In genomic region chr3:136863127-136863526, GRCm38 (mm10) we compare ENCODE assay signal across 17 mouse cellular contexts.
A peak's percentile ranks its signal among the peaks of the same experiment; 100 is the strongest.
DNase-seq lines count a peak whose midpoint lies in the region; ATAC-seq and TF ChIP-seq lines count a peak whose summit lies in the region.
"Had no signal": no experiment of that assay in that cellular context is flagged by ENCODE, and none has a peak within 500 bp of the region (broad histone marks: within the 10 kb centered on the region; RNA-seq: fewer than 3 reads in every experiment).

No protein-coding gene starts in this region.

- dilution Hi-C loops in CH12.LX (cut with MboI; ENCODE audit: extremely low pct_ligation_motif_present, extremely low pct_unique_long_range_greater_than_20kb, low sequenced_read_pairs), result no loop called here

- no peak overlapping the region for H3K9ac ChIP-seq in heart, adult 2 months (ENCODE audit: low read depth, low read length)
- no peak overlapping the region for H3K9ac ChIP-seq in lung, embryonic 15.5 days
- H3K9ac ChIP-seq in CH12.LX (ENCODE audit: insufficient read depth, low read depth), result no peak overlapping the region
- H3K9ac ChIP-seq: hindbrain, embryonic 15.5 days; intestine, embryonic 15.5 days had no signal

- in situ Hi-C loops in CH12.LX (cut with MboI; ENCODE audit: low pct_ligation_motif_present, low pct_unique_long_range_greater_than_20kb, low sequenced_read_pairs), result no loop called here

- H3K4me3 ChIP-seq in heart, adult 2 months, result no peak overlapping the region
- H3K4me3 ChIP-seq in lung, embryonic 15.5 days, result no peak overlapping the region
- no peak overlapping the region for H3K4me3 ChIP-seq in lung, adult 2 months (replicated peaks; ENCODE audit: extremely low read depth, low read depth, low read length)
- no peak overlapping the region for H3K4me3 ChIP-seq in CH12.LX (replicated peaks in 1 of 3; ENCODE audit: low read depth in 2 of 3, low read length in 2 of 3, poor library complexity in 1 of 3)
- H3K4me3 ChIP-seq in hindbrain, embryonic 10.5 days, result no peak overlapping the region
- H3K4me3 ChIP-seq: hindbrain, embryonic 15.5 days; intestine, embryonic 15.5 days had no signal

- H3K9me3 ChIP-seq in lung, embryonic 15.5 days, result no peaks in the 10 kb centered on the region
- peaks cover 8% of the 10 kb centered on the region for H3K9me3 ChIP-seq in CH12.LX (replicated peaks; ENCODE audit: low read length)
- H3K9me3 ChIP-seq in hindbrain, embryonic 10.5 days, result no peaks in the 10 kb centered on the region
- H3K9me3 ChIP-seq: hindbrain, embryonic 15.5 days; intestine, embryonic 15.5 days had no signal

- no peak overlapping the region for H3K4me2 ChIP-seq in lung, embryonic 15.5 days
- no peak overlapping the region for H3K4me2 ChIP-seq in CH12.LX (ENCODE audit: insufficient read depth, low read depth, poor library complexity, severe bottlenecking)
- H3K4me2 ChIP-seq: hindbrain, embryonic 15.5 days; intestine, embryonic 15.5 days had no signal

- intact Hi-C loops in heart, adult 2 months (cut with DNase I), result no loop called here
- intact Hi-C loops in heart, postnatal 25 days (cut with DNase I), result no loop called here

- peak; percentile 60 for TF ChIP-seq RAD21 in CH12.LX (IDR thresholded peaks at IDR 0.05; ENCODE audit: low read depth, low read length)

- no peak for ATAC-seq in lung, embryonic 15.5 days (ENCODE audit: borderline replicate concordance, extremely low read depth, low FRiP score, low TSS enrichment)
- ATAC-seq in common myeloid progenitor, adult 5-6 weeks (replicated peaks; ENCODE audit: low read depth, poor library complexity, severe bottlenecking), result 0 out of 2 replicates have a peak, but pooled peaks have one; percentile 42

- H3K27me3 ChIP-seq in heart, adult 2 months (ENCODE audit: control insufficient read depth, insufficient read depth, low read length), result no peaks in the 10 kb centered on the region
- no peaks in the 10 kb centered on the region for H3K27me3 ChIP-seq in lung, embryonic 15.5 days
- no peaks in the 10 kb centered on the region for H3K27me3 ChIP-seq in CH12.LX (replicated peaks)
- H3K27me3 ChIP-seq in hindbrain, embryonic 10.5 days (ENCODE audit: insufficient read depth, poor library complexity, severe bottlenecking), result no peaks in the 10 kb centered on the region
- H3K27me3 ChIP-seq: hindbrain, embryonic 15.5 days; intestine, embryonic 15.5 days had no signal

- TF ChIP-seq EP300 in heart, adult 2 months (IDR thresholded peaks at IDR 0.05; ENCODE audit: insufficient read depth, low read depth, low read length), result no peak
- TF ChIP-seq EP300 in CH12.LX (IDR thresholded peaks at IDR 0.05; ENCODE audit: low read length), result no peak

- peaks cover 2% of the 10 kb centered on the region; the same call in 1 of the 2 replicates for H3K79me2 ChIP-seq in heart, adult 2 months (replicated peaks; ENCODE audit: control insufficient read depth, insufficient read depth, low read length)
- H3K79me2 ChIP-seq in CH12.LX (replicated peaks; ENCODE audit: control insufficient read depth, extremely low read depth, insufficient read depth, poor library complexity, severe bottlenecking), result peaks cover 10% of the 10 kb centered on the region

- TF ChIP-seq CTCF in heart, adult 2 months (IDR thresholded peaks at IDR 0.05), result peak; percentile 30; the same call in 1 of the 2 replicates
- TF ChIP-seq CTCF in lung, adult 2 months (IDR thresholded peaks at IDR 0.05; ENCODE audit: insufficient read depth, low read length), result no peak
- TF ChIP-seq CTCF in CH12.LX (conservative IDR thresholded peaks at IDR 0.05 in 1 of 2, IDR thresholded peaks at IDR 0.05 in 1 of 2; ENCODE audit: low read depth in 2 of 2, low read length in 2 of 2), result peak in 1 of 2 experiments; percentile 63; a peak in 2 of 4 replicates

- WGBS in heart, adult 2 months, result 93% methylated on average over 5 of the region's 5 CpGs
- 78% methylated on average over 5 of the region's 5 CpGs for WGBS in lung, embryonic 15.5 days
- WGBS in lung, adult 2 months, result 81% methylated on average over 5 of the region's 5 CpGs
- 87% methylated on average over 5 of the region's 5 CpGs for WGBS in hindbrain, embryonic 10.5 days

- no peak overlapping the region for H3K27ac ChIP-seq in heart, adult 2 months
- peak overlapping the region; percentile 62 for H3K27ac ChIP-seq in lung, embryonic 15.5 days
- no peak overlapping the region for H3K27ac ChIP-seq in CH12.LX (ENCODE audit: insufficient read depth, low read depth)
- H3K27ac ChIP-seq in hindbrain, embryonic 10.5 days, result no peak overlapping the region
- H3K27ac ChIP-seq: hindbrain, embryonic 15.5 days; intestine, embryonic 15.5 days had no signal

- no peaks in the 10 kb centered on the region; the same call in 1 of the 2 replicates for H3K4me1 ChIP-seq in heart, adult 2 months (ENCODE audit: control insufficient read depth, insufficient read depth, low read length)
- peaks cover 13% of the 10 kb centered on the region for H3K4me1 ChIP-seq in lung, embryonic 15.5 days
- peaks cover 2% of the 10 kb centered on the region; the same call in 1 of the 2 replicates for H3K4me1 ChIP-seq in lung, adult 2 months (ENCODE audit: control insufficient read depth, insufficient read depth, low read length)
- H3K4me1 ChIP-seq in CH12.LX (ENCODE audit: control insufficient read depth in 1 of 2, insufficient read depth in 2 of 2), result peaks cover 11 to 59% of the 10 kb centered on the region in 2 experiments
- H3K4me1 ChIP-seq in hindbrain, embryonic 10.5 days (replicated peaks), result no peaks in the 10 kb centered on the region
- H3K4me1 ChIP-seq: intestine, embryonic 15.5 days had no signal

- H3K36me3 ChIP-seq in heart, adult 2 months (ENCODE audit: control insufficient read depth, insufficient read depth, low read length), result no peaks in the 10 kb centered on the region; the same call in none of the 2 replicates
- no peaks in the 10 kb centered on the region for H3K36me3 ChIP-seq in lung, embryonic 15.5 days
- peaks cover 0 to 27% of the 10 kb centered on the region in 2 experiments for H3K36me3 ChIP-seq in CH12.LX (replicated peaks in 1 of 2; ENCODE audit: control insufficient read depth in 1 of 2, insufficient read depth in 1 of 2, low read length in 1 of 2)
- no peaks in the 10 kb centered on the region for H3K36me3 ChIP-seq in hindbrain, embryonic 10.5 days
- H3K36me3 ChIP-seq: hindbrain, embryonic 15.5 days; intestine, embryonic 15.5 days had no signal

- TF ChIP-seq POLR2A in heart, adult 2 months (IDR thresholded peaks at IDR 0.05; ENCODE audit: insufficient read depth, low read depth, low read length), result no peak
- no peak for TF ChIP-seq POLR2A in lung, adult 2 months (IDR thresholded peaks at IDR 0.05; ENCODE audit: borderline replicate concordance, extremely low read depth, low read depth, low read length)
- no peak for TF ChIP-seq POLR2A in CH12.LX (IDR thresholded peaks at IDR 0.05; ENCODE audit: low read depth, low read length)

- no peak for DNase-seq in heart, adult 2 months
- no peak for DNase-seq in heart, postnatal 25 days (ENCODE audit: low spot score)
- DNase-seq in lung, adult 2 months, result no peak
- no peak for DNase-seq in CH12.LX (ENCODE audit: extremely low read depth)
- DNase-seq in hindbrain, embryonic 10.5 days (ENCODE audit: low spot score), result no peak
- DNase-seq: adrenal gland, postnatal 25 days; cerebellum, adult 11 months; cerebellum, postnatal 14 days; embryo, embryonic 11 days; gastrocnemius, postnatal 14 days; heart, postnatal 14 days; right cerebral cortex, postnatal 4 days; thymus, postnatal 14 days had no signal

TF ChIP-seq in CH12.LX, 34 proteins besides CTCF, POLR2A, EP300 and RAD21:
- no peak for TF ChIP-seq USF2 (conservative IDR thresholded peaks at IDR 0.05; ENCODE audit: low read depth, low read length)
- no peak for TF ChIP-seq IRF4 (IDR thresholded peaks at IDR 0.05; ENCODE audit: low read depth, low read length)
- TF ChIP-seq MAX (IDR thresholded peaks at IDR 0.05; ENCODE audit: low read length), result no peak
- no peak for TF ChIP-seq ZMIZ1 (IDR thresholded peaks at IDR 0.05; ENCODE audit: low read depth, low read length)
- peak; percentile 57 for TF ChIP-seq SMC3 (IDR thresholded peaks at IDR 0.05; ENCODE audit: low read depth, low read length)
- no peak for TF ChIP-seq MXI1 (IDR thresholded peaks at IDR 0.05; ENCODE audit: low read depth, low read length)
- TF ChIP-seq MAFK (IDR thresholded peaks at IDR 0.05; ENCODE audit: insufficient replicate concordance, low read length), result no peak
